Mouse (Mus musculus): ENCODE results near the gene Rapgef5. TPM values are rescaled to one million over a fixed set of nuclear protein-coding genes. Genes with fewer than 3 reads are reported as not detected.

Gene Rapgef5
- polyA plus RNA-seq, 1 experiment from 2014 or later = 2.4 TPM

DNA sequence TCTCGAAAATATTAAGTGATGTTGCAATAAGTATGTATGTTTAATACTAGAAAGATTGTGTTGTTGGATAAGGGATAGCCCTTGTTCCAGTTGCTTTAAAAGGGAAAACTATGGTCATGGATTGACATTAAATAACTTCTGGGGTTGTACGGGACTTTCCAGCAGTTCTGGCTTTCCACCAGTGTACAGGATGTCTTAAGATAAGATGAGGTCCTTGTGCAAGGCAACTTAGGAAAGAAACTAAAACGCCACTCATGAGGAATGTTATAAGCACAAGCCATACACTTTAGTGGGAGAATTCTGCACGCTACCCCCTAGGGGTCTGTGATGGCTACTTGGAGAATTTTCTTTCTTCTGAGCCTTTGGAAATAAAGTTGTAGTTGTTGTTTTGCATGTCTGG is 140.7 kb downstream of the Rapgef5 start:
- WGBS (ENCODE audit: missing documents) = 80% methylated on average over 4 of the region's 4 CpGs
- H3K27ac ChIP-seq = no peak overlapping the region
- H3K79me2 ChIP-seq (ENCODE audit: inconsistent target) = no peaks in the 10 kb centered on the region
- no peak overlapping the region for H3K4me3 ChIP-seq (ENCODE audit: inconsistent target)
- H3K36me3 ChIP-seq (ENCODE audit: inconsistent target) = no peaks in the 10 kb centered on the region

DNA sequence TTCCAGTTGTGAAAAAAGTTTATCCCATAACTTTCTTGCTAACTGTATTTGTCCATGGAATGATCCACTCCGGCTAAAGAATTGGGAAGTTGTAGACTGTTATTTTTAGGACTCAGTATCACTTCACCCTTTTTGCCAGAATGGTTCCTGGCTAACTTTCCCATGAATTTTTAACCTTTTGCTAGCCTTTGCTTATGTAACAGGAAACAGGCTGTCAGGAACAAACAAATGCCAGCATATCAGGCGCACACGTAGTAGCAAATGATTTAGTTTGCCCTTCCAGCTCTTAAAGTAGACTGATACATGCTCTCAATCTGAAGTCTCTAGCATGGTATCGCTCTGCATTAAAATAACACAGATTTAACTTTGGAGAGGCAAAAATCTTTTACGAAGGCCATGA is 141.5 kb downstream of the Rapgef5 start:
- H3K79me2 ChIP-seq (ENCODE audit: inconsistent target) = no peaks in the 10 kb centered on the region
- H3K4me3 ChIP-seq (ENCODE audit: inconsistent target) = no peak overlapping the region
- 79% methylated on average over 5 of the region's 5 CpGs for WGBS (ENCODE audit: missing documents)
- H3K27ac ChIP-seq = no peak overlapping the region
- H3K36me3 ChIP-seq (ENCODE audit: inconsistent target) = no peaks in the 10 kb centered on the region

DNA sequence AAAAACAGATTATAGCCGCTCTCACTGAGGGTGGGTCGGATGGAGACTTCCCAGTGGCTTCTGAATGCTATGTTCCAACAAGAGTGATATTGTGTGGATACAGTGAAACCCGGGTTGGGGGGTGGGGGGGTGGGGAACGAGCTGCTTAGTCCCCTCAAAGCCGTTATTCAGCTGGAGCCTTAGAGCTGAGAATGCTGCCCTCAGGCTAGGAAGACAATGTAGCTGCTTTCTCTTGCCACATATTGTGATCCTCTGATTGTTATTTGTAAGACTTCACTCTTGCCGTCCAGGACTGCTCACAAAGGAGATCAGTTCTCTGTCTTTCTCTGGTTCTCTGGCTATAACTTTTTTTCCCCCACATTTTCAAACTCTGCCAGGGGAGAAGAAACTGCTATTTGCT is 142.5 kb downstream of the Rapgef5 start:
- H3K36me3 ChIP-seq (ENCODE audit: inconsistent target) = no peaks in the 10 kb centered on the region
- no peak overlapping the region for H3K4me3 ChIP-seq (ENCODE audit: inconsistent target)
- H3K27ac ChIP-seq = no peak overlapping the region
- 85% methylated on average over 5 of the region's 6 CpGs for WGBS (ENCODE audit: missing documents)
- no peaks in the 10 kb centered on the region for H3K79me2 ChIP-seq (ENCODE audit: inconsistent target)

DNA sequence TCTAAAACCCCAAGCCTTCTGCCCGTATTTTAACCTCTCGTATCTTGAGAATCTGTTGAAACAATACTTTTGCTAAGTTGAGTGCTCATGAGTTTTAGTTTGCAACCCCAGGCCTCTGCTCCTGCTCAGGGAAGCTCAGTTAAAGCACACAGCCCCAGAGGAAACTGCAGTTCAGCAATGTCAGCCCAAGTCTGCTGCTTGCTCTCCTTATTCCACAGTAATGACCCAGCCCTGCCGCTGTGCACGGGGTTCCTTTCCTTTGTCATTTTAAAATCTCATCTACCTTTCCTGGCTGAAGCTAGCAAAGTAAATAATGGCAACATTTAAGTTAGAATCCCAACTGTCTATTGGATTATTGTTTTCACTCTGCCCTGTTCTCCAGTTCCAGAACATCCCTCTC is 144.1 kb downstream of the Rapgef5 start:
- Histone ChIP-seq H3K79me2 (ENCODE audit: inconsistent target) (no peaks in the 10 kb centered on the region), H3K36me3 (ENCODE audit: inconsistent target) (no peaks in the 10 kb centered on the region), H3K27ac (no peak overlapping the region), H3K4me3 (ENCODE audit: inconsistent target) (no peak overlapping the region)
- 90% methylated on average over 4 of the region's 4 CpGs for WGBS (ENCODE audit: missing documents)

DNA sequence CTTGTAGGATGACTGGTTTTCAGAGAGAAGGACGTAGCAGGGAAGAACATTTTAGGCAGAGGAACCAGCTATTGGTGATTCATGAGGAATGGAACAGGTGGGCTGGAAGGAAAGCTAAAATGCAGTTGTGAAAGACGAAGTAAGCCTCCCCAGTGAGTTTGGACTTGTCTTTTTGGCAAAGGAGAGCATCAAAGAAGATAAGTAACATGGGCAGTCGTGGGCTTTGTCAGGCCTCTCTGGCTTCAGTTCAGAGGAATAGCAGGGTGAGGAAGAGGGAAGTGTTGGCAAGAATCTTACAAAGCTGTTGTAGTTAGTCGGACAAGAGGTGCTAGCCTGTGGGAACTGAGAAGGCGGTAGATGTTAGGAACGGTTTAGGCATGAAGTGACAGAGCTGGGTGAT is 145.6 kb downstream of the Rapgef5 start:
- Histone ChIP-seq H3K79me2 (ENCODE audit: inconsistent target) (no peaks in the 10 kb centered on the region), H3K27ac (no peak overlapping the region), H3K36me3 (ENCODE audit: inconsistent target) (no peaks in the 10 kb centered on the region), H3K4me3 (ENCODE audit: inconsistent target) (no peak overlapping the region)
- WGBS (ENCODE audit: missing documents) = 90% methylated on average over 6 of the region's 6 CpGs

DNA sequence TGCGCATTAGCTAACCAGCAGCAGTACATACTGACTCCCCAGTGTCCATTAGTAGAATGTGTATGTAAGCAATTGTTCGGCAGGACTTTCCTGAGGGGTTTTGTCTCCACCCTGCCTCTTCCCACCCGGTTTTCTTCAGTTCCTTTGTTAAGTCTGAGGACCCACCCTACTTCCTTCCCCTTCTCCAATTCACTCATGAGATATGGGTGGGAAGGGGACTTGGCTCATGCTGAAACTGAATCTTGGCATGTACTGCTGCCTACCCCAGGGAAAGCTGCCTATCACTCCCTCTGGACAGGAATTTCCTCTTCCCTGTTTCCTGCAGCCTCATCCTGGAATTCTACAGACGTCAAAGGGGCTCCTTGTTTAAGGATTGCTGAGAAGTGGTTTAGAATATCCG is 147.4 kb downstream of the Rapgef5 start:
- Histone ChIP-seq H3K36me3 (ENCODE audit: inconsistent target) (no peaks in the 10 kb centered on the region), H3K4me3 (ENCODE audit: inconsistent target) (no peak overlapping the region), H3K79me2 (ENCODE audit: inconsistent target) (no peaks in the 10 kb centered on the region), H3K27ac (no peak overlapping the region)
- 68% methylated on average over 5 of the region's 5 CpGs for WGBS (ENCODE audit: missing documents)

DNA sequence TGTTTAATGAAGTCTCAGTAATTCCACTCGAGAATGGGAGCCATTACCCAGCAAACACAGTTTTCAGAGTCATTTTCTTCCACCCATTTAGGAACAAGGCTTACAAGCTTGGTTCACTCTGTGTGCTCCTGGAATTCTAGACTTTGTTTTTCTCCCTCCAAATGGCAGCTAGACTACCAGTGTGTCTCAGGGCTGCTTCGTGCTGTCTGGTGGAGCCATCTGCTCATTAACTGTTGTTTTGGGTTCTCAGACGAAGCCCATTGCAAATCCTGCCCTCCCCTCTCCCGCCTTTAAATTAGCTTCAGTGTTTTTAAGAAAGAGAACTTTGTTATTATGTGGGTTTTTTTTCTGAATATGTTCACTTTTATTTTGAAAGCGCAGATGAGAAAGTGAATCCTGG is 148.4 kb downstream of the Rapgef5 start:
- Histone ChIP-seq H3K79me2 (ENCODE audit: inconsistent target) (no peaks in the 10 kb centered on the region), H3K27ac (no peak overlapping the region), H3K36me3 (ENCODE audit: inconsistent target) (no peaks in the 10 kb centered on the region), H3K4me3 (ENCODE audit: inconsistent target) (no peak overlapping the region)
- WGBS (ENCODE audit: missing documents) = 91% methylated on average over 5 of the region's 5 CpGs

DNA sequence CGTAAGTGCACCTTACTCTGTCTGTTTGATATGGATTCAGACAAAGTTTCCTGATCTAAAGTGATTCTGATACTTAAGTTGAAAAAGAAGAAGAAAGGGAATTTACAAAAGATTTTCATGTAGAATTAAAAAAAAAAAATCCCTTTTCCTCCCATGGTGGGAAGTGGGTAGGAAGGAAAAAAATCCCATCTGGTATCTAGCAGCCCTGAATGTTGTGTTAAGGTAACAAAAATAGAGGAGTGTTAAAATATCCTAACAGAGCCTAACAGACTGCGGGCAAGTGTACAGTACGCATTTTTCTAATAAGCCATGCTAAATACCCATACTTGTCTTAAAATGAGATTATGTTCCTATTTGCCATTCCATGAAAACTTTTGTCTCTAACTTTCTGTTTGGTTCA is 150.1 kb downstream of the Rapgef5 start:
- H3K79me2 ChIP-seq (ENCODE audit: inconsistent target) = no peaks in the 10 kb centered on the region
- no peak overlapping the region for H3K4me3 ChIP-seq (ENCODE audit: inconsistent target)
- WGBS (ENCODE audit: missing documents) = 91% methylated on average over 3 of the region's 3 CpGs
- no peak overlapping the region for H3K27ac ChIP-seq
- no peaks in the 10 kb centered on the region for H3K36me3 ChIP-seq (ENCODE audit: inconsistent target)

DNA sequence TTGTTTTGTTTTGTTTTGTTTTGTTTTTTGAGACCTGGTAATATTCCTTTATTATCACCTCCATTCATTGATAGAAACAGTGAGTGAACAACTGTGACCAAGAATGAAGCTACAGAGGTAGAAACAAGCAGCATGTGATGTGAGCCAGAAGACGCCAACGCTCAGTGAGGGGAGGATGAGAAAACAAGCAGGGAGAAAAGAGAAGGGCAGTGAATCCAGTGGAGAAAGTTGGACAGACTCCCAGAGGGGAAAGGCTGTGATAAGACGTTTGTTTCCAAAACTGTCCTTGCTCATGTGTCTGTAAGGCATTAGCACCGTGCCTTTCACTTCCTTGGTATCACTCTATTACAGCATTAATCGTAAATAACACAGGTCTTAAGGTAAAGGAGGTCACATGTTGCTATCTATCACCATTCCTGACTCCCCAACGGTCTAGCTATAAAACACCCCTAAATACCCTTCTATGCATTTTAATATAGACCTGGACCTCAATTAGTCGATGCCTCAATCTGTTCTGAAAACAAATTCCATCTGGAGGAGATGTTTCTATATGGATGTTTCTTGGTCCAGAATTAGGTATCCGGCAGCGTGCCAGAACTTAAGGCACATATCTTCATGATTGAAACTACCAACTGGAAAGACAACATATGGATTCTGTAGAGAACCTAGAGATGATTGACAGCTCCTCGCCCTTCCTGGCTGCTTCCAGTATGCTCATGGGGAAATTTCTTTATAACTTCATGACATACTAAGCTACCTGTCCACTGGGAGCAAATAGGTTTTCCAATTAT is 153.5 kb downstream of the Rapgef5 start:
- no peak overlapping the region for H3K27ac ChIP-seq
- no peaks in the 10 kb centered on the region for H3K79me2 ChIP-seq (ENCODE audit: inconsistent target)
- no peaks in the 10 kb centered on the region for H3K36me3 ChIP-seq (ENCODE audit: inconsistent target)
- WGBS (ENCODE audit: missing documents) = 92% methylated on average over 10 of the region's 10 CpGs
- H3K4me3 ChIP-seq (ENCODE audit: inconsistent target) = no peak overlapping the region

DNA sequence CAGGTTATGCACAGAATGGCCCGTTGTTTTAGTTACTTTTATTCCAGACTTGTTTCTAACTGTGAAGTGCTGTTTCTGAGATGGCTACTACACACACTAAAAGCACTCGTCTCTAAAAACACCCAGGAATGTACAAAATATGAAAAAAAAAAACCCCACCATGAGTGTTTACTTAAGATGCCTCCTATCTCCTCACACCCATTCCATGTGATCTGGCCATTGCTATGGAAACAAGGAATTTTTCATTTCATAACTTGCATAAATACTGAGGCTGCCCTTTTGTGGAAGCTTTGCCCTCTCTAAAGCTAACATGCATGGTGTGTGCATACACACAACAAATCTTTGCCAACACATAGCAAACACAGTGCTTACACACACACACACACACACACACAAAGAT is 156.9 kb downstream of the Rapgef5 start:
- WGBS (ENCODE audit: missing documents) = 87% methylated on average over 2 of the region's 2 CpGs
- no peaks in the 10 kb centered on the region for H3K36me3 ChIP-seq (ENCODE audit: inconsistent target)
- no peaks in the 10 kb centered on the region for H3K79me2 ChIP-seq (ENCODE audit: inconsistent target)
- H3K27ac ChIP-seq = no peak overlapping the region
- no peak overlapping the region for H3K4me3 ChIP-seq (ENCODE audit: inconsistent target)

DNA sequence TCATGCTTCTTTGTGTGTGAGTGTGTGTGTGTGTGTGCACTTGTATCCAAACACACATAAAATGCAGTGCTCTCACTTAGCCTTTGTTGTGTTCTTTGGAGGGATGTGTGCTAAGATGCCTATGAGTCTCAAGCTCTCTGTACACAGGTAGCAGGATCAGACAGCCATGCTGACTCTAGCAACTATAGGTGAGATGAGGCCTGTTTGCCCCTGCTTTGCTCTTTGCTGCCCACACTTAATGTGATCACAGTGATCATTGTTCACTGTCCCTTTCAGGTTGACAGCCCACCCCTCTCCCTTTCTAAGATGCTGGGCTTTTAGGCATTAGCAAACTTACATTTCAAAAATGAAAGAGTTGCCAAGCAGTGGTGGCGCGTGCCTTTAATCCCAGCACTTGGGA is 158.2 kb downstream of the Rapgef5 start:
- no peak overlapping the region for H3K27ac ChIP-seq
- no peaks in the 10 kb centered on the region for H3K79me2 ChIP-seq (ENCODE audit: inconsistent target)
- H3K4me3 ChIP-seq (ENCODE audit: inconsistent target) = no peak overlapping the region
- no peaks in the 10 kb centered on the region for H3K36me3 ChIP-seq (ENCODE audit: inconsistent target)
- 86% methylated on average over 2 of the region's 2 CpGs for WGBS (ENCODE audit: missing documents)

DNA sequence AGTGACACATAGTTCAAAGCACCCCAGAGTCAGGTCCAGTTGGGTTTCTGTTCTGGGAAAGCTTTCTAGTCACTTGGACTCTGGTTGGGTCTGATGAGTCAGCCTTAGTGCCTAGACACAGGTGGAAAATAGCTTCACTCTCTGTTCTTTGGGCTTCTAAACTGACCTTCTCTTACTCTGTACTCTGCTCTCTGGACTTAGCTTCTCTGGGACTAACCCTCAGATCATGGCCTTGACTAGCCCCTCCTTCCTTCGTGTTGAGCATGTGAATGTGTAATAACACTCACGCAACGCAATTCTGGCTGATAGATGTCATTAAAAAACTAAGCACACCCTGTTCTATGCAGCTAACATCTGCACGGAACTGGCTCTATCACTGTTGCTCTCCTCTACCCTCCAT is 160.0 kb downstream of the Rapgef5 start:
- no peak overlapping the region for H3K4me3 ChIP-seq (ENCODE audit: inconsistent target)
- H3K79me2 ChIP-seq (ENCODE audit: inconsistent target) = no peaks in the 10 kb centered on the region
- no peaks in the 10 kb centered on the region for H3K36me3 ChIP-seq (ENCODE audit: inconsistent target)
- 93% methylated on average over 4 of the region's 4 CpGs for WGBS (ENCODE audit: missing documents)
- H3K27ac ChIP-seq = no peak overlapping the region

DNA sequence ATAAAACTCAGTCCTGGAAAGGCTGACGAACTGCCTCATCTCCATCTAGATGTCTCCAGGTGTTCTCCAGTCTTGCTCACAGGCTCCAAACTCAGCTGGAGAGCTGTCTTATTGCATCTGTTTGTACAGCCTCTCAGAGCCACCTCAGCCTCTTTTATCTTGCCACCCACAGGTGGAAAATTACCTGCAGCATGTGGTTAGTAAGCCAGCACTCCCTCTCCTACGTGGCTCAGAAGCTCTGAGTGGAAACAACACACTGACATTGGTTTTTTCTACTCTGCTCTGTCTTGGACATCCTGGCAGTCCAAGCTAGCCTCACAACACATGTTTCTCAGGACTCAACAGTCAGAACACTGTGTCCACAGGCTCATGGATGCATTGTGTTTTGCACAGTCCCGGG is 162.6 kb downstream of the Rapgef5 start:
- H3K79me2 ChIP-seq (ENCODE audit: inconsistent target) = no peaks in the 10 kb centered on the region
- 84% methylated on average over 3 of the region's 3 CpGs for WGBS (ENCODE audit: missing documents)
- no peak overlapping the region for H3K27ac ChIP-seq
- no peak overlapping the region for H3K4me3 ChIP-seq (ENCODE audit: inconsistent target)
- no peaks in the 10 kb centered on the region for H3K36me3 ChIP-seq (ENCODE audit: inconsistent target)

DNA sequence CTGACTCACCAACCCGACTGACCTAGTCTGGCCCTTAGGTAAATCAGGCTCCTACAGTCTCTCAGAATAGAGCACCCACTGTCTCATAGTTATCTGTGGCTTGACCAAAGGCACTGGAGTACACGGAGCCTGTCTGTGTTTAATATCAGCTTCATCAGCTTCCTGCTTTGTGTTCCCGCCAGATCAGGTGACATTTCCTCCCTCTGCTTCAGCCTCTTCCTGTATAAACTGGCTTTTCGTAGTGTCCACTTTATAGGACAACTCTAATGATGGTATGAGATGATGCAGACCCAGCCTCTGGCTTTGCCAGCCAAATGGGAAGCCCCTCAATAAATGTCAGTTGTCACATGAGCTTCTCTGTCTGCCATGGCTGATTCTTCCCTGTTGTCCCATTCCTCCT is 163.5 kb downstream of the Rapgef5 start:
- Histone ChIP-seq H3K79me2 (ENCODE audit: inconsistent target) (no peaks in the 10 kb centered on the region), H3K36me3 (ENCODE audit: inconsistent target) (no peaks in the 10 kb centered on the region), H3K27ac (no peak overlapping the region), H3K4me3 (ENCODE audit: inconsistent target) (no peak overlapping the region)
- WGBS (ENCODE audit: missing documents) = 40% methylated on average over 4 of the region's 4 CpGs

DNA sequence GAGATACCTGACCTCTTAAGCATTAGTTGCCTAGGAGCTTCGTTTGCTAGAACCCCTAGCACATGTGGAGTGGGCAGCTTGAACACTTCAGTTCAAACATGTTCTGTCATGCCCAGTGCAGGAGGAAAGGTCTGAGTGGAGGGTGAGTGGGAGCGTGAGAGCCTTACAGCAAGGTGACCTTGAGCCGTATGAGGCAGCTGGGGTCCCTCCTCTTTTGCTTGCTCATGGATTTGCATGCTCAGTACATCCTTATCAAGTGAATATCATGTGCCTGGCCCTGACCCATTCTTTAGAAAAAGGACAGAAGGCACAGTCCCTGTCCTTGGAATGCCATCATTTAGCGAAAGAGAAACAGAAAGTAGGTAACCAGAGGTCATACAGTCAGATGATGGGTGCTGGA is 165.0 kb downstream of the Rapgef5 start:
- 96% methylated on average over 4 of the region's 4 CpGs for WGBS (ENCODE audit: missing documents)
- Histone ChIP-seq H3K4me3 (ENCODE audit: inconsistent target) (no peak overlapping the region), H3K36me3 (ENCODE audit: inconsistent target) (no peaks in the 10 kb centered on the region), H3K27ac (no peak overlapping the region), H3K79me2 (ENCODE audit: inconsistent target) (no peaks in the 10 kb centered on the region)

DNA sequence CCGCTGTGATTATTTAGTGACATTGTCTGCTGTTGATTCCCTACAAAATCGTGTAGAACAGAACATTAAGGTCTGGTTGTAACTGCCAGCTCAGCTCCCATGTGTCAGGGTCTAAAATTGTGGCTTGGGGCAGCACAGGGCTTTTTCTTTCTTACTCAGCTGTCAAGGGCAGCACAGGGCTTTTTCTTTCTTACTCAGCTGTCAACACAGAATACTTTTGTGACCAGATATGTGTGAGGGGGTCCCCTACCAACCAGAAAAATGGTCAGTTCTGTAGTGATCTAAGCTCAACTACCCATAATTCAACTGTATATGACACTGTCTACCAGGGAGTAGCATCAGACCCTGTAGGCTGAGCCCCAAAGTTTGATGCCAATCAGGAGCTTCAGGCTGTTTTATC is 167.1 kb downstream of the Rapgef5 start:
- H3K27ac ChIP-seq = no peak overlapping the region
- H3K4me3 ChIP-seq (ENCODE audit: inconsistent target) = no peak overlapping the region
- no peaks in the 10 kb centered on the region for H3K79me2 ChIP-seq (ENCODE audit: inconsistent target)
- WGBS (ENCODE audit: missing documents) = 80% methylated on average over 2 of the region's 2 CpGs
- H3K36me3 ChIP-seq (ENCODE audit: inconsistent target) = no peaks in the 10 kb centered on the region

All from macrophage (primary cell).